Mouse (Mus musculus): ENCODE data around the gene Cilp2. TPM values are rescaled to one million over a fixed set of nuclear protein-coding genes. Genes with fewer than 3 reads are reported as not detected.

Cilp2 gene
- total RNA-seq, 2 experiments from 2014 or later: 0.50 to 1.4 TPM

- DNase-seq (ENCODE audit: low spot score in 2 of 2): no peak
Measured at GRCm38 (mm10) chr8:69874654-69875053, 12.8 kb downstream of the Cilp2 start.

GRCm38 (mm10) chr8:69874155-69874554 is 13.3 kb downstream of the Cilp2 start:
- no peak for DNase-seq (ENCODE audit: low spot score in 2 of 2)

GRCm38 (mm10) chr8:69870907-69871306 is 16.6 kb downstream of the Cilp2 start:
- DNase-seq (ENCODE audit: low spot score in 2 of 2): no peak

GRCm38 (mm10) chr8:69870003-69870765 is 17.3 kb downstream of the Cilp2 start:
- no peak for DNase-seq (ENCODE audit: low spot score in 2 of 2)

GRCm38 (mm10) chr8:69867696-69868326 is 19.7 kb downstream of the Cilp2 start:
- DNase-seq (ENCODE audit: low spot score in 2 of 2): no peak

GRCm38 (mm10) chr8:69864180-69864579 is 23.3 kb downstream of the Cilp2 start:
- DNase-seq (ENCODE audit: low spot score in 2 of 2): no peak

GRCm38 (mm10) chr8:69863387-69864020 is 24.0 kb downstream of the Cilp2 start:
- no peak for DNase-seq (ENCODE audit: low spot score in 2 of 2)

GRCm38 (mm10) chr8:69861251-69861650 is 26.2 kb downstream of the Cilp2 start:
- DNase-seq (ENCODE audit: low spot score in 2 of 2): no peak

GRCm38 (mm10) chr8:69860807-69861206 is 26.7 kb downstream of the Cilp2 start:
- no peak for DNase-seq (ENCODE audit: low spot score in 2 of 2)

GRCm38 (mm10) chr8:69853869-69854268 is 33.6 kb downstream of the Cilp2 start:
- DNase-seq (ENCODE audit: low spot score in 2 of 2): no peak

- no peak for DNase-seq (ENCODE audit: low spot score in 2 of 2)
Measured at GRCm38 (mm10) chr8:69850926-69851506, 36.5 kb downstream of the Cilp2 start.

- no peak for DNase-seq (ENCODE audit: low spot score in 2 of 2)
Measured at GRCm38 (mm10) chr8:69849899-69850298, 37.6 kb downstream of the Cilp2 start.

GRCm38 (mm10) chr8:69848951-69849350 is 38.5 kb downstream of the Cilp2 start:
- DNase-seq (ENCODE audit: low spot score in 2 of 2): no peak

- no peak for DNase-seq (ENCODE audit: low spot score in 2 of 2)
Measured at GRCm38 (mm10) chr8:69847167-69848065, 40.1 kb downstream of the Cilp2 start.

- DNase-seq (ENCODE audit: low spot score in 2 of 2): no peak
Measured at GRCm38 (mm10) chr8:69837057-69837682, 50.3 kb downstream of the Cilp2 start.

GRCm38 (mm10) chr8:69832298-69832853 is 55.1 kb downstream of the Cilp2 start, which contains the start of gene Pbx4:
Gene Pbx4, plus strand, starts transcription at chr8:69832491.
- DNase-seq (ENCODE audit: low spot score in 2 of 2): peak; percentile 33 to 66
